Mouse (Mus musculus) intestine, postnatal 0 days (tissue): ENCODE results near the gene Otub1. TPM values are rescaled to one million over a fixed set of nuclear protein-coding genes. Genes with fewer than 3 reads are reported as not detected.

Experiments
- ATAC-seq: fragments of 200-750 bp; cut with Nextera tagmentation; 2 replicates; pipeline ENCODE4 v1.8.0; 2017; ENCODE audit warnings: mild to moderate bottlenecking, moderate TSS enrichment, moderate library complexity
- H3K27ac ChIP-seq: fragments of 300-500 bp; sonication (generic); 2 replicates; pipeline ENCODE4 v1.5.1; 2014; ENCODE audit warnings: mild to moderate bottlenecking, low read depth, low read length, moderate library complexity
- H3K27me3 ChIP-seq: fragments of 300-500 bp; sonication (generic); replicated peaks from 2 replicates; pipeline ENCODE4 v1.6.1; 2014; ENCODE audit warnings: low read length, mixed read lengths; ENCODE audit not compliant: control insufficient read depth, insufficient read depth
- H3K36me3 ChIP-seq: fragments of 300-500 bp; sonication (generic); 2 replicates; pipeline ENCODE4 v1.6.1; 2014; ENCODE audit warnings: mild to moderate bottlenecking, moderate library complexity; ENCODE audit not compliant: control insufficient read depth, insufficient read depth
- H3K4me1 ChIP-seq: fragments of 300-500 bp; sonication (generic); replicated peaks from 2 replicates; pipeline ENCODE4 v1.6.1; 2014; ENCODE audit warnings: antibody characterized with exemption, low read length, mixed read lengths; ENCODE audit not compliant: control insufficient read depth, insufficient read depth
- H3K4me2 ChIP-seq: fragments of 300-500 bp; sonication (generic); replicated peaks from 2 replicates; pipeline ENCODE4 v1.6.1; 2014; ENCODE audit warnings: low read depth, mild to moderate bottlenecking, moderate library complexity
- H3K4me3 ChIP-seq: fragments of 300-500 bp; sonication (generic); 2 replicates; pipeline ENCODE4 v1.5.1; 2014; ENCODE audit warnings: low read depth, low read length
- H3K9ac ChIP-seq: fragments of 300-500 bp; sonication (generic); 2 replicates; pipeline ENCODE4 v1.6.1; 2014; ENCODE audit warnings: mild to moderate bottlenecking, low read depth, low read length
- H3K9me3 ChIP-seq: fragments of 300-500 bp; sonication (generic); 2 replicates; pipeline ENCODE4 v1.6.1; 2016; ENCODE audit warnings: mixed run types; ENCODE audit not compliant: control insufficient read depth
- CTCF ChIP-seq: sonication (generic); IDR thresholded peaks from 2 replicates; pipeline ENCODE4 v1.5.1; 2016; ENCODE audit warnings: low read depth, mild to moderate bottlenecking, control low read depth, antibody characterized with exemption, moderate library complexity
- WGBS: fragments of 180-500 bp; shearing (Covaris S2); extraction: QIAGEN DNeasy Blood & Tissue Kit; methylation state at CpG from one replicate; pipeline ENCODE4 v1.1.7; 2014; 5-methylcytosine and 5-hydroxymethylcytosine counted together
- polyA plus RNA-seq: library from polyadenylated mRNA; unstranded; fragments of >200 nt; fragmentation: Nextera tagmentation; extraction: Ambion mirVana; gene quantifications from 2 replicates; pipeline ENCODE4 v1.2.1, GENCODE M21; 2015

Otub1 gene
- polyA plus RNA-seq, 1 experiment from 2014 or later: 126 TPM

DNA sequence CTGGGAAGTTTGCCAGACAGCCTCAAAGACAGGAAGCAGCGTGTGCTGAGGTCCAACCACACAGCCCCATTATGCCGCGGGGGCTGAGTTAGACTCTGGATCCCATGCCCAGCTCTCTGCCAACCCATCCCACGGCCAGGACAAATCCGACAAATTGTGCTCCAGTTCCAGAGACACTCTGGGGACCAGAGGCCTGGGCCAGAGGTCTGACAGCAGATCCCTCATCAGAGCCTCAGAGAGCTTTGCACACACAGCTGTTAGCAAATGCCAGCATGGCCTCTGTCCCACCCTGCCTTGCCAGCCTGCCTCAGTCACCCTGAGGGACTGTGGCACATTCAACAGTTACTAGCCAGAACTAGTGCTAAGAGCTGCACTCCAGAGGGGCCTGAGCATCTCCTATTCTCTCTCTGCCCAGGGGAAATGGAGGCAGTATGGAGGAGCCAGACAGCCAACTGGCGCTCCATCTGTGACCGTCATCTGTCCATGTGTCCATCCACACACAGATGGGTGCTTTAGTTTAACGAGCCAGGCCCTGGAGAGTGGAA, 57.5 kb downstream of the Otub1 start:
- no peak overlapping the region for H3K9ac ChIP-seq
- no peak for ATAC-seq
- H3K4me2 ChIP-seq: no peak overlapping the region
- H3K4me3 ChIP-seq: no peak overlapping the region
- WGBS: 72% methylated on average over 8 of the region's 8 CpGs
- TF ChIP-seq CTCF: no peak
- H3K4me1 ChIP-seq: 0 out of 2 replicates have a peak, but pooled peaks cover 5% of the 10 kb centered on the region
- H3K27ac ChIP-seq: no peak overlapping the region; the same call in 1 of the 2 replicates
- no peaks in the 10 kb centered on the region for H3K9me3 ChIP-seq
- no peaks in the 10 kb centered on the region for H3K36me3 ChIP-seq
- H3K27me3 ChIP-seq: 0 out of 2 replicates have a peak, but pooled peaks cover 3% of the 10 kb centered on the region

Other genes with a start within 250 kb of the Otub1 start
- gene Ppp1r14b, start 231.3 kb downstream of the Otub1 start, polyA plus RNA-seq: 102 and 105 TPM in 2 replicates
- gene Plcb3, start 229.8 kb downstream of the Otub1 start, polyA plus RNA-seq: 107 and 123 TPM in 2 replicates
- 135 and 142 TPM in 2 replicates for gene Fkbp2, start 225.8 kb downstream of the Otub1 start, polyA plus RNA-seq
- 23.2 and 25.2 TPM in 2 replicates for gene Vegfb, start 218.7 kb downstream of the Otub1 start, polyA plus RNA-seq
- gene Dnajc4, start 213.7 kb downstream of the Otub1 start, polyA plus RNA-seq: 32.3 and 35.1 TPM in 2 replicates
- gene Nudt22, start 210.2 kb downstream of the Otub1 start, polyA plus RNA-seq: 50.4 and 51.9 TPM in 2 replicates
- 7.6 and 10.2 TPM in 2 replicates for gene Trpt1, start 210.2 kb downstream of the Otub1 start, polyA plus RNA-seq
- gene Fermt3, start 186.8 kb downstream of the Otub1 start, polyA plus RNA-seq: 8.9 and 9.3 TPM in 2 replicates
- gene Stip1, start 166.3 kb downstream of the Otub1 start, polyA plus RNA-seq: 46.2 and 47.8 TPM in 2 replicates
- gene Macrod1, start 149.5 kb downstream of the Otub1 start, polyA plus RNA-seq: 14.4 and 15.1 TPM in 2 replicates
- gene Flrt1, start 100.6 kb downstream of the Otub1 start, polyA plus RNA-seq: 0.75 and 0.82 TPM in 2 replicates
- 2,194 and 2,204 TPM in 2 replicates for gene Cox8a, start 11.3 kb upstream of the Otub1 start, polyA plus RNA-seq
- gene Naa40, start 34.9 kb upstream of the Otub1 start, polyA plus RNA-seq: 18.6 and 19.7 TPM in 2 replicates
- 1.5 and 2.2 TPM in 2 replicates for gene Rcor2, start 61.0 kb upstream of the Otub1 start, polyA plus RNA-seq
- 39.6 and 46.4 TPM in 2 replicates for gene Mark2, start 135.5 kb upstream of the Otub1 start, polyA plus RNA-seq
- gene Spindoc, start 176.7 kb upstream of the Otub1 start, polyA plus RNA-seq: 11.3 and 12.2 TPM in 2 replicates
- gene 2700081O15Rik, start 211.3 kb upstream of the Otub1 start, polyA plus RNA-seq: 2.7 and 2.9 TPM in 2 replicates